Mouse (Mus musculus) megakaryocyte progenitor cell, adult 5-6 weeks (primary cell): ENCODE results near the gene 0610010F05Rik. TPM values are rescaled to one million over a fixed set of nuclear protein-coding genes. Genes with fewer than 3 reads are reported as not detected.

Experiments used
- ATAC-seq: replicated peaks from 2 replicates; pipeline ENCODE4 v1.8.0; 2016; ENCODE audit warnings: mild to moderate bottlenecking, moderate TSS enrichment, inconsistent platforms; ENCODE audit not compliant: poor library complexity
- total RNA-seq, 2 experiments: library from RNA; stranded (forward) in 1 of 2; stranded (reverse) in 1 of 2; fragments of 157-497, 149-512 nt in 1 of 2; fragments of 200-1000 nt in 1 of 2; gene quantifications; 2 replicates each; pipeline versions ENCODE4 v1.2.3 to v1.2.4; 2015 to 2017

The 0610010F05Rik gene
- total RNA-seq, 2 experiments from 2014 or later: 26.9 to 38.1 TPM

GRCm38 (mm10) chr11:23570130-23570529 is 63.3 kb downstream of the 0610010F05Rik start:
- ATAC-seq: peak; percentile 45; the same call in 1 of the 2 replicates

DNA sequence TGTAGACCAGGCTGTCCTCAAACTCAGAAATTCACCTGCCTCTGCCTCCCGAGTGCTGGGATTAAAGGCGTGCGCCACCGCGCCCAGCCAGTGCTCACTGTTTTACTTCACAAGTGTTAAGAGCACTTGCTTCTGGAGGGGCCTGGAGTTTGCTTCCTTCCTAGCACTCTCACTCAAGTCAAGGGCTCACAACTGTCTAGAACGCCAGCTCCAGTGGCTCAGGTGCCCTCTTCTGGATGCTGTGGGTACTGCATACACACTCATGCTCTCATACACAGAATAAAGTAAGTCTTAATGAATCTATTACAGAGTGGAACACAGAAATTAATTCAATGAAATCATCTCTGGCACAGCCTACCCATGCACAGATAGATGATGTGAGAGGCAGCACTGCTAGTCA is 67.7 kb downstream of the 0610010F05Rik start:
- peak; percentile 100 for ATAC-seq

DNA sequence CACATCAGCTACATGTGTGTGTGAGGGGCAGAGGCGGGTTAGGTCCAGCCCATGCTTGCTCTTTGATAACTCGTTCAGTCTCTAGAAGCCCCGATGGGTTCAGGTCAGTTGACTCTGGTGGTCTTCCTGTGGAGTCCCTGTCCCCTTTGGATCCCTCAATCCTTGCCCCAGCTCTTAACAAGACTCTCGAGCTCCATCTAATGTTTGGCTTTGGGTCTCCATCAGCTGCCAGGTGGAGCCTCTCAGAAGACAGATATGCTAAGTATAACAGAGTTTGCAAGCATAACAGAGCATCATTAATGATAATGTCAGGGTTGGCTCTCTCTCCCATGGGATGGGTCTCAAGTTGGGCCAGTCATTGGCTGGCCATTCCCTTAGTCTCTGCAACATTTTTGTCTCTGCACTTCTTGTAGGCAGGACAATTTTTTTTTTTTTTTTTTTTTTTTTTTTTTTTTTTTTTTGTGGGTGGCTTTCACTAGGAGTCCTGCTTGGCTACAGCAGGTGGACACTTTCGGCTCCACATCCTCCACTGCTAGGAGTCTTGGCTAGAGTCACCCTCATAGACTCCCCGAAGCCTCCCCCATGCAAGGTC is 76.3 kb downstream of the 0610010F05Rik start:
- no peak for ATAC-seq

- ATAC-seq: peak; percentile 58
Observed at GRCm38 (mm10) chr11:23537446-23537845, 96.0 kb downstream of the 0610010F05Rik start.

- no peak for ATAC-seq
Observed at GRCm38 (mm10) chr11:23520473-23521205, 112.8 kb downstream of the 0610010F05Rik start, which contains the start of gene 1700093K21Rik. 1700093K21Rik (minus strand) TSS chr11:23521155.

DNA sequence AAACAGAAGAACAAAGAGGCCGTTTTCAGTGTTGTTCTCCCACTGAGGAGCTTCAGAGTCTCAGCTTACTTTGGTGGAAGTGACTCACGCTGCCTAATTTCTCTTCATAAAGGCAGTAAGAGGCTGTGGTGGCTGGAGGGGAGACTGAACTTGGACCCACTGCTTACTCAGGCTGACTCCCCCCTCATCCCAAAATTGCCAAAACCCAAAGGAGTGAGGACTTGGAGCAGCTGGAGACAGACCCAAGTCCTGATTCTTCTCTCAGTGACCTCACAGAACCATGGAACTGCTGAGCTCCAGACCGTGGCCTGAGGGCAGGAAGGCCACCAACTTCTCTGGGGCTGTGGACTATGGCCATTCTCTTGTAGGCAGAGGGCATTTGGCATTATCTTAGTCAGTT is 114.5 kb downstream of the 0610010F05Rik start:
- ATAC-seq: no peak

DNA sequence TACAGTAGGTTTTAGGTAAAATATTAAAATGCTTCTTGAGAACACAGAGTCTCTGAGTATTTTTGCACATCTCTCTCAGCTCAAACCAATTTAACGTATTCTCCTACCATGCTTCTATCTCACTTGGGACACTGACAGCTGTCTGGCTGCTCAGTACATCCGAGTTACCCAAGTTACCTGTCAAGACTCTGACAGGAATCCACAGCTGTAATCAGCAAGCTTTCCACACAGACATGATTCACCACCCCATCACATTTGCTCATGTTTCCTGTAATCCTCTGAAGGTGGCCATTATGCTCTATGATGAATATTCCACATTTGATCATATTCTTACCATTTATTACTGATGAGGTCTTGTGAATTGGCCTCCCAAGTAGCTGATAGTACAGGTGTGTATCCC is 118.1 kb downstream of the 0610010F05Rik start:
- no peak for ATAC-seq

Other genes with a start within 250 kb of the 0610010F05Rik start
- gene Ahsa2, start 135.6 kb downstream of the 0610010F05Rik start, total RNA-seq (2015): 42.7 and 47.5 TPM in 2 replicates
- gene Ahsa2, start 135.6 kb downstream of the 0610010F05Rik start, total RNA-seq (2017): 49.6 and 71.1 TPM in 2 replicates
- 0.22 TPM in 1 of 2 replicates, not detected in the other for gene 1700093K21Rik, start 112.5 kb downstream of the 0610010F05Rik start, total RNA-seq (2015)
- not detected in 2 replicates for gene 1700093K21Rik, start 112.5 kb downstream of the 0610010F05Rik start, total RNA-seq (2017)
- 45.1 and 52.1 TPM in 2 replicates for gene Pus10, start 32.0 kb upstream of the 0610010F05Rik start, total RNA-seq (2015)
- gene Pus10, start 32.0 kb upstream of the 0610010F05Rik start, total RNA-seq (2017): 52.7 and 71.7 TPM in 2 replicates
- 31.0 and 53.1 TPM in 2 replicates for gene Pex13, start 32.3 kb upstream of the 0610010F05Rik start, total RNA-seq (2015)
- gene Pex13, start 32.3 kb upstream of the 0610010F05Rik start, total RNA-seq (2017): 14.7 and 21.7 TPM in 2 replicates
- 20.7 and 25.9 TPM in 2 replicates for gene Rel, start 137.3 kb upstream of the 0610010F05Rik start, total RNA-seq (2015)
- gene Rel, start 137.3 kb upstream of the 0610010F05Rik start, total RNA-seq (2017): 8.1 and 8.9 TPM in 2 replicates